Mouse (Mus musculus) yolk sac, embryonic 10.5 days (tissue): ENCODE results near the gene Mfap2.

Source experiments
- DNase-seq: peaks from one replicate; pipeline ENCODE4 v3.0.0-alpha.2; 2017; ENCODE audit warnings: low spot score

Gene Mfap2

GRCm38 (mm10) chr4:141030541-141031206 is 20.5 kb downstream of the Mfap2 start:
- DNase-seq = no peak

- DNase-seq = peak; percentile 51
Measured at GRCm38 (mm10) chr4:141031733-141032132, 21.5 kb downstream of the Mfap2 start.

GRCm38 (mm10) chr4:141033606-141034549 is 23.7 kb downstream of the Mfap2 start:
- DNase-seq = no peak

- no peak for DNase-seq
Measured at GRCm38 (mm10) chr4:141041117-141041516, 30.9 kb downstream of the Mfap2 start.

- peak; percentile 24 for DNase-seq
Measured at GRCm38 (mm10) chr4:141044816-141045215, 34.6 kb downstream of the Mfap2 start.

GRCm38 (mm10) chr4:141048810-141049475 is 38.7 kb downstream of the Mfap2 start:
- DNase-seq = no peak

GRCm38 (mm10) chr4:141049476-141049835 is 39.2 kb downstream of the Mfap2 start:
- no peak for DNase-seq

- DNase-seq = no peak
Measured at GRCm38 (mm10) chr4:141052442-141052841, 42.2 kb downstream of the Mfap2 start.

- no peak for DNase-seq
Measured at GRCm38 (mm10) chr4:141053138-141053537, 42.9 kb downstream of the Mfap2 start.

- DNase-seq = no peak
Measured at GRCm38 (mm10) chr4:141053568-141054161, 43.4 kb downstream of the Mfap2 start.

GRCm38 (mm10) chr4:141056970-141057369 is 46.8 kb downstream of the Mfap2 start:
- DNase-seq = no peak

GRCm38 (mm10) chr4:141058835-141059234 is 48.6 kb downstream of the Mfap2 start:
- DNase-seq = no peak

- DNase-seq = no peak
Measured at GRCm38 (mm10) chr4:141059616-141060425, 49.6 kb downstream of the Mfap2 start.

GRCm38 (mm10) chr4:141060426-141061301 is 50.4 kb downstream of the Mfap2 start, which contains the start of gene Crocc:
TSS of gene Crocc (minus strand) at chr4:141060550.
- DNase-seq = peak; percentile 100

GRCm38 (mm10) chr4:141064104-141064659 is 54.0 kb downstream of the Mfap2 start:
- no peak for DNase-seq

- peak; percentile 74 for DNase-seq
Measured at GRCm38 (mm10) chr4:141065123-141065522, 54.9 kb downstream of the Mfap2 start.
